ENCODE assay signal across 8 mouse cellular contexts in genomic region chr4:129376961-129377545, GRCm38 (mm10). TPM values are rescaled to one million over a fixed set of nuclear protein-coding genes. Genes with fewer than 3 reads are reported as not detected.
DNase-seq lines count a peak whose midpoint lies in the region; ATAC-seq and TF ChIP-seq lines count a peak whose summit lies in the region.

No protein-coding gene starts in this region.

- ATAC-seq in embryonic facial prominence, embryonic 14.5 days (ENCODE audit: low read depth), result peak; percentile 80
- ATAC-seq in heart, embryonic 13.5 days (ENCODE audit: extremely low read depth, insufficient number of reproducible peaks, low FRiP score, low TSS enrichment), result no peak; the same call in 1 of the 2 replicates
- peak; percentile 53 for ATAC-seq in kidney, postnatal 0 days (replicated peaks; ENCODE audit: low FRiP score, low read depth)
- peak; percentile 86 for ATAC-seq in liver, embryonic 15.5 days (ENCODE audit: insufficient read depth)
- ATAC-seq in neural tube, embryonic 11.5 days (ENCODE audit: insufficient read depth, low FRiP score, low TSS enrichment), result 0 out of 2 replicates have a peak, but pooled peaks have one; percentile 31

- H3K27ac ChIP-seq in embryonic facial prominence, embryonic 14.5 days (replicated peaks; ENCODE audit: low read depth, low read length), result peak overlapping the region; percentile 90
- peak overlapping the region; percentile 87 for H3K27ac ChIP-seq in heart, embryonic 13.5 days (replicated peaks)
- peak overlapping the region; percentile 81 for H3K27ac ChIP-seq in kidney, postnatal 0 days
- H3K27ac ChIP-seq in liver, embryonic 15.5 days (replicated peaks), result peak overlapping the region; percentile 76
- H3K27ac ChIP-seq in neural tube, embryonic 11.5 days (ENCODE audit: low read depth, low read length), result peak overlapping the region; percentile 70; the same call in 1 of the 2 replicates

- DNase-seq in CD4-positive, CD25-positive, alpha-beta regulatory T cell, adult 2 months (ENCODE audit: low read depth, low spot score), result peak; percentile 63
- DNase-seq in adrenal gland, postnatal 25 days, result peak; percentile 66
- peak; percentile 59 for DNase-seq in embryonic facial prominence, embryonic 14.5 days (ENCODE audit: low spot score)
- DNase-seq in kidney, postnatal 0 days (ENCODE audit: low spot score), result peak; percentile 68
- DNase-seq in neural tube, embryonic 11.5 days (ENCODE audit: low spot score), result peak; percentile 72
- peak; percentile 34 for DNase-seq in thymus, postnatal 0 days (ENCODE audit: low spot score)

- peaks cover 17% of the 10 kb centered on the region for H3K27me3 ChIP-seq in embryonic facial prominence, embryonic 14.5 days (replicated peaks; ENCODE audit: control insufficient read depth, insufficient read depth, low read length)
- peaks cover 5% of the 10 kb centered on the region; the same call in 1 of the 2 replicates for H3K27me3 ChIP-seq in heart, embryonic 13.5 days (replicated peaks)
- no peaks in the 10 kb centered on the region for H3K27me3 ChIP-seq in kidney, postnatal 0 days (ENCODE audit: insufficient read depth, low read length)
- H3K27me3 ChIP-seq in liver, embryonic 15.5 days, result peaks cover 27% of the 10 kb centered on the region
- H3K27me3 ChIP-seq in neural tube, embryonic 11.5 days (ENCODE audit: control insufficient read depth, insufficient read depth, low read length), result peaks cover 20% of the 10 kb centered on the region

- 0 out of 2 replicates have a peak, but pooled peaks cover 3% of the 10 kb centered on the region for H3K4me1 ChIP-seq in embryonic facial prominence, embryonic 14.5 days (ENCODE audit: control insufficient read depth, insufficient read depth, low read length)
- H3K4me1 ChIP-seq in heart, embryonic 13.5 days, result peaks cover 3% of the 10 kb centered on the region; the same call in 1 of the 2 replicates
- H3K4me1 ChIP-seq in kidney, postnatal 0 days (replicated peaks; ENCODE audit: insufficient read depth, low read length), result 0 out of 2 replicates have a peak, but pooled peaks cover 8% of the 10 kb centered on the region
- peaks cover 56% of the 10 kb centered on the region for H3K4me1 ChIP-seq in liver, embryonic 15.5 days (replicated peaks)
- H3K4me1 ChIP-seq in neural tube, embryonic 11.5 days (ENCODE audit: control insufficient read depth, insufficient read depth, low read length), result 0 out of 2 replicates have a peak, but pooled peaks cover 2% of the 10 kb centered on the region

- H3K4me3 ChIP-seq in embryonic facial prominence, embryonic 14.5 days (ENCODE audit: low read depth, low read length), result peak overlapping the region; percentile 84
- H3K4me3 ChIP-seq in heart, embryonic 13.5 days, result peak overlapping the region; percentile 86
- H3K4me3 ChIP-seq in kidney, postnatal 0 days (replicated peaks; ENCODE audit: low read depth, low read length), result peak overlapping the region; percentile 66
- H3K4me3 ChIP-seq in liver, embryonic 15.5 days (replicated peaks), result peak overlapping the region; percentile 77
- H3K4me3 ChIP-seq in neural tube, embryonic 11.5 days (ENCODE audit: low read depth, low read length), result peak overlapping the region; percentile 82

- H3K9me3 ChIP-seq in embryonic facial prominence, embryonic 14.5 days (ENCODE audit: control insufficient read depth, low read length), result no peaks in the 10 kb centered on the region
- no peaks in the 10 kb centered on the region for H3K9me3 ChIP-seq in heart, embryonic 13.5 days
- H3K9me3 ChIP-seq in kidney, postnatal 0 days (replicated peaks; ENCODE audit: low read length), result no peaks in the 10 kb centered on the region
- no peaks in the 10 kb centered on the region for H3K9me3 ChIP-seq in liver, embryonic 15.5 days (replicated peaks)
- no peaks in the 10 kb centered on the region for H3K9me3 ChIP-seq in neural tube, embryonic 11.5 days (ENCODE audit: control insufficient read depth, low read length)

- TF ChIP-seq CTCF in kidney, postnatal 0 days (IDR thresholded peaks at IDR 0.05; ENCODE audit: low read depth), result no peak

- peak overlapping the region; percentile 92 for H3K9ac ChIP-seq in embryonic facial prominence, embryonic 14.5 days (ENCODE audit: low read depth, low read length)
- peak overlapping the region; percentile 96 for H3K9ac ChIP-seq in heart, embryonic 13.5 days
- H3K9ac ChIP-seq in kidney, postnatal 0 days (ENCODE audit: low read depth, low read length), result peak overlapping the region; percentile 94
- peak overlapping the region; percentile 81 for H3K9ac ChIP-seq in liver, embryonic 15.5 days
- peak overlapping the region; percentile 87 for H3K9ac ChIP-seq in neural tube, embryonic 11.5 days (ENCODE audit: low read length)

- WGBS in embryonic facial prominence, embryonic 14.5 days, result under 1% methylated on average over 22 of the region's 68 CpGs
- WGBS in heart, embryonic 13.5 days, result 0% methylated on average over 44 of the region's 68 CpGs
- WGBS in kidney, postnatal 0 days, result under 1% methylated on average over 67 of the region's 68 CpGs
- under 1% methylated on average over 63 of the region's 68 CpGs for WGBS in liver, embryonic 15.5 days (ENCODE audit: insufficient replicate concordance)
- under 1% methylated on average over 43 of the region's 68 CpGs for WGBS in neural tube, embryonic 11.5 days

- peak overlapping the region; percentile 83 for H3K4me2 ChIP-seq in embryonic facial prominence, embryonic 14.5 days (ENCODE audit: low read depth, low read length)
- peak overlapping the region; percentile 81 for H3K4me2 ChIP-seq in heart, embryonic 13.5 days
- H3K4me2 ChIP-seq in kidney, postnatal 0 days (ENCODE audit: low read length), result peak overlapping the region; percentile 85
- peak overlapping the region; percentile 98 for H3K4me2 ChIP-seq in liver, embryonic 15.5 days
- peak overlapping the region; percentile 67 for H3K4me2 ChIP-seq in neural tube, embryonic 11.5 days (ENCODE audit: low read depth)

- H3K36me3 ChIP-seq in embryonic facial prominence, embryonic 14.5 days (ENCODE audit: control insufficient read depth, insufficient read depth, low read length), result no peaks in the 10 kb centered on the region
- no peaks in the 10 kb centered on the region for H3K36me3 ChIP-seq in heart, embryonic 13.5 days
- no peaks in the 10 kb centered on the region for H3K36me3 ChIP-seq in kidney, postnatal 0 days (ENCODE audit: insufficient read depth, low read length)
- H3K36me3 ChIP-seq in liver, embryonic 15.5 days (replicated peaks), result no peaks in the 10 kb centered on the region
- H3K36me3 ChIP-seq in neural tube, embryonic 11.5 days (ENCODE audit: control insufficient read depth, insufficient read depth, low read length), result no peaks in the 10 kb centered on the region

RNA-seq across cellular contexts. Expression of gene Zbtb8a, which starts 0.9 kb away (rescaled TPM):
- 7.0 and 8.7 TPM in 2 replicates for total RNA-seq in adrenal gland, postnatal 25 days (2021)
- polyA plus RNA-seq in embryonic facial prominence, embryonic 14.5 days (2014; fragmentation: Nextera tagmentation; extraction: Ambion mirVana), result 4.6 and 4.9 TPM in 2 replicates
- polyA plus RNA-seq in heart, embryonic 13.5 days (2015; fragmentation: Nextera tagmentation; extraction: Ambion mirVana), result 9.9 and 11.0 TPM in 2 replicates
- polyA plus RNA-seq in kidney, postnatal 0 days (2015; fragmentation: Nextera tagmentation; extraction: Ambion mirVana), result 12.3 and 13.7 TPM in 2 replicates
- polyA plus RNA-seq in liver, embryonic 15.5 days (2015; fragmentation: Nextera tagmentation; extraction: Ambion mirVana), result 2.3 TPM in 2 replicates
- polyA plus RNA-seq in neural tube, embryonic 11.5 days (2014; fragmentation: Nextera tagmentation; extraction: Ambion mirVana), result 6.7 and 7.4 TPM in 2 replicates
- 6.0 and 6.6 TPM in 2 replicates for polyA plus RNA-seq in thymus, postnatal 0 days (2015; fragmentation: Nextera tagmentation; extraction: Ambion mirVana)

RNA-seq across cellular contexts. Expression of gene Zbtb8os, which starts 41.6 kb away (rescaled TPM):
- total RNA-seq in adrenal gland, postnatal 25 days (2021), result 42.7 and 59.1 TPM in 2 replicates
- polyA plus RNA-seq in embryonic facial prominence, embryonic 14.5 days (2014; fragmentation: Nextera tagmentation; extraction: Ambion mirVana), result 37.1 and 45.0 TPM in 2 replicates
- 36.6 and 45.0 TPM in 2 replicates for polyA plus RNA-seq in heart, embryonic 13.5 days (2015; fragmentation: Nextera tagmentation; extraction: Ambion mirVana)
- 55.9 and 60.8 TPM in 2 replicates for polyA plus RNA-seq in kidney, postnatal 0 days (2015; fragmentation: Nextera tagmentation; extraction: Ambion mirVana)
- polyA plus RNA-seq in liver, embryonic 15.5 days (2015; fragmentation: Nextera tagmentation; extraction: Ambion mirVana), result 23.5 and 23.8 TPM in 2 replicates
- polyA plus RNA-seq in neural tube, embryonic 11.5 days (2014; fragmentation: Nextera tagmentation; extraction: Ambion mirVana), result 36.7 and 42.4 TPM in 2 replicates
- 87.7 and 96.2 TPM in 2 replicates for polyA plus RNA-seq in thymus, postnatal 0 days (2015; fragmentation: Nextera tagmentation; extraction: Ambion mirVana)

RNA-seq across cellular contexts. Expression of gene Rbbp4, which starts 41.9 kb away (rescaled TPM):
- 76.8 and 152 TPM in 2 replicates for total RNA-seq in adrenal gland, postnatal 25 days (2021)
- 304 and 320 TPM in 2 replicates for polyA plus RNA-seq in embryonic facial prominence, embryonic 14.5 days (2014; fragmentation: Nextera tagmentation; extraction: Ambion mirVana)
- 279 and 297 TPM in 2 replicates for polyA plus RNA-seq in heart, embryonic 13.5 days (2015; fragmentation: Nextera tagmentation; extraction: Ambion mirVana)
- polyA plus RNA-seq in kidney, postnatal 0 days (2015; fragmentation: Nextera tagmentation; extraction: Ambion mirVana), result 339 and 363 TPM in 2 replicates
- 222 and 261 TPM in 2 replicates for polyA plus RNA-seq in liver, embryonic 15.5 days (2015; fragmentation: Nextera tagmentation; extraction: Ambion mirVana)
- 483 and 511 TPM in 2 replicates for polyA plus RNA-seq in neural tube, embryonic 11.5 days (2014; fragmentation: Nextera tagmentation; extraction: Ambion mirVana)
- polyA plus RNA-seq in thymus, postnatal 0 days (2015; fragmentation: Nextera tagmentation; extraction: Ambion mirVana), result 504 and 513 TPM in 2 replicates
